Mouse (Mus musculus): ENCODE results near the gene Gja1. TPM values are rescaled to one million over a fixed set of nuclear protein-coding genes. Genes with fewer than 3 reads are reported as not detected.
A peak's percentile ranks its signal among the peaks of the same experiment; 100 is the strongest.

Gene Gja1
- polyA plus RNA-seq, 1 experiment, result 7.3 TPM

GRCm38 (mm10) chr10:56375906-56376468 lies 1.1 kb upstream of the Gja1 start:
- Histone ChIP-seq H3K27ac (ENCODE audit: control insufficient read depth, insufficient read depth, low read length) (no peak overlapping the region), H3K4me3 (ENCODE audit: control insufficient read depth, insufficient read depth, low read length) (no peak overlapping the region), H3K27me3 (ENCODE audit: control insufficient read depth, insufficient read depth, low read length) (peaks cover 8% of the 10 kb centered on the region), H3K4me1 (replicated peaks; ENCODE audit: control insufficient read depth, insufficient read depth, low read length) (peaks cover 14% of the 10 kb centered on the region), H3K36me3 (ENCODE audit: control insufficient read depth, insufficient read depth, low read length) (no peaks in the 10 kb centered on the region)
- no peak for DNase-seq
- WGBS, result 85% methylated on average over 9 of the region's 9 CpGs
- TF ChIP-seq POLR2A (IDR thresholded peaks at IDR 0.05; ENCODE audit: control insufficient read depth, extremely low read depth, insufficient read depth, low read length, poor library complexity), result no peak
- no peak for TF ChIP-seq CTCF (IDR thresholded peaks at IDR 0.05; ENCODE audit: borderline replicate concordance, control insufficient read depth, extremely low read depth, insufficient read depth, low read length, poor library complexity)

GRCm38 (mm10) chr10:56377966-56378647 lies 977 bp downstream of the Gja1 start:
- Histone ChIP-seq H3K36me3 (ENCODE audit: control insufficient read depth, insufficient read depth, low read length) (no peaks in the 10 kb centered on the region), H3K4me1 (replicated peaks; ENCODE audit: control insufficient read depth, insufficient read depth, low read length) (peaks cover 14% of the 10 kb centered on the region), H3K27ac (ENCODE audit: control insufficient read depth, insufficient read depth, low read length) (no peak overlapping the region; the same call in 1 of the 2 replicates), H3K4me3 (ENCODE audit: control insufficient read depth, insufficient read depth, low read length) (peak overlapping the region; percentile 39), H3K27me3 (ENCODE audit: control insufficient read depth, insufficient read depth, low read length) (peaks cover 8% of the 10 kb centered on the region)
- 1% methylated on average over 25 of the region's 25 CpGs for WGBS
- DNase-seq, result no peak
- TF ChIP-seq POLR2A (IDR thresholded peaks at IDR 0.05; ENCODE audit: control insufficient read depth, extremely low read depth, insufficient read depth, low read length, poor library complexity) (no peak), CTCF (IDR thresholded peaks at IDR 0.05; ENCODE audit: borderline replicate concordance, control insufficient read depth, extremely low read depth, insufficient read depth, low read length, poor library complexity) (no peak)

- TF ChIP-seq CTCF (IDR thresholded peaks at IDR 0.05; ENCODE audit: borderline replicate concordance, control insufficient read depth, extremely low read depth, insufficient read depth, low read length, poor library complexity) (no peak), POLR2A (IDR thresholded peaks at IDR 0.05; ENCODE audit: control insufficient read depth, extremely low read depth, insufficient read depth, low read length, poor library complexity) (no peak)
- no peak for DNase-seq
- Histone ChIP-seq H3K27me3 (ENCODE audit: control insufficient read depth, insufficient read depth, low read length) (peaks cover 8% of the 10 kb centered on the region), H3K4me1 (replicated peaks; ENCODE audit: control insufficient read depth, insufficient read depth, low read length) (peaks cover 14% of the 10 kb centered on the region), H3K27ac (ENCODE audit: control insufficient read depth, insufficient read depth, low read length) (no peak overlapping the region), H3K4me3 (ENCODE audit: control insufficient read depth, insufficient read depth, low read length) (peak overlapping the region; percentile 39), H3K36me3 (ENCODE audit: control insufficient read depth, insufficient read depth, low read length) (no peaks in the 10 kb centered on the region)
- WGBS, result 2% methylated on average over 35 of the region's 35 CpGs
Observed at GRCm38 (mm10) chr10:56378648-56379254, 1.6 kb downstream of the Gja1 start.

- no peak for TF ChIP-seq CTCF (IDR thresholded peaks at IDR 0.05; ENCODE audit: borderline replicate concordance, control insufficient read depth, extremely low read depth, insufficient read depth, low read length, poor library complexity)
- no peak for TF ChIP-seq POLR2A (IDR thresholded peaks at IDR 0.05; ENCODE audit: control insufficient read depth, extremely low read depth, insufficient read depth, low read length, poor library complexity)
- Histone ChIP-seq H3K27ac (ENCODE audit: control insufficient read depth, insufficient read depth, low read length) (no peak overlapping the region), H3K27me3 (ENCODE audit: control insufficient read depth, insufficient read depth, low read length) (peaks cover 8% of the 10 kb centered on the region), H3K4me3 (ENCODE audit: control insufficient read depth, insufficient read depth, low read length) (no peak overlapping the region), H3K36me3 (ENCODE audit: control insufficient read depth, insufficient read depth, low read length) (no peaks in the 10 kb centered on the region), H3K4me1 (replicated peaks; ENCODE audit: control insufficient read depth, insufficient read depth, low read length) (peaks cover 14% of the 10 kb centered on the region)
- WGBS, result 19% methylated on average over 7 of the region's 7 CpGs
- no peak for DNase-seq
Observed at GRCm38 (mm10) chr10:56379720-56380119, 2.6 kb downstream of the Gja1 start.

GRCm38 (mm10) chr10:56385195-56386109 lies 8.3 kb downstream of the Gja1 start:
- Histone ChIP-seq H3K27ac (ENCODE audit: control insufficient read depth, insufficient read depth, low read length) (no peak overlapping the region), H3K36me3 (ENCODE audit: control insufficient read depth, insufficient read depth, low read length) (no peaks in the 10 kb centered on the region), H3K27me3 (ENCODE audit: control insufficient read depth, insufficient read depth, low read length) (no peaks in the 10 kb centered on the region), H3K4me3 (ENCODE audit: control insufficient read depth, insufficient read depth, low read length) (no peak overlapping the region), H3K4me1 (replicated peaks; ENCODE audit: control insufficient read depth, insufficient read depth, low read length) (no peaks in the 10 kb centered on the region)
- no peak for DNase-seq
- TF ChIP-seq POLR2A (IDR thresholded peaks at IDR 0.05; ENCODE audit: control insufficient read depth, extremely low read depth, insufficient read depth, low read length, poor library complexity) (no peak), CTCF (IDR thresholded peaks at IDR 0.05; ENCODE audit: borderline replicate concordance, control insufficient read depth, extremely low read depth, insufficient read depth, low read length, poor library complexity) (no peak)
- 91% methylated on average over 13 of the region's 13 CpGs for WGBS
